In the genomic region with DNA sequence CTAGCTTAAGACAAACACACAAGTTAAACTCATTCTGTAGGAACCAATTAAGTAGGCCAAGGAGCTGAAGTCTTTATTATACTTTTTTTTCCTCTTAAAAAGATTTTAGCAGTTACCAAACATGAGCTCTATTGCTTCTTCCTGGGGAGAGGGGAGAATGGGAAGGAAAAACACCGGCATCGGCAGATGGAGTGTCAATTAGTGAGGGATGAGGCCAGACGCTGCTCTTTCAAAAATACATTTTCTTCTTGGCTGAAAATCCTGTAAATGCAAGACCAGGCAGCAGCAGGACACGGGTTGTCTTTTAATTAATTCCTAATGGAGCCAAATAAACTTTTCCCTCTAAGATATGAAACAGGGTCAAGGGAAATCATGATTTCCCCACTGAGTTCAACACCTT, we compare ENCODE assay signal across 19 mouse cellular contexts. TPM values are rescaled to one million over a fixed set of nuclear protein-coding genes. Genes with fewer than 3 reads are reported as not detected.
"Had no signal": no experiment of that assay in that cellular context is flagged by ENCODE, and none has a peak within 500 bp of the region (broad histone marks: within the 10 kb centered on the region; RNA-seq: fewer than 3 reads in every experiment).

No protein-coding gene starts in this region.

- H3K27ac ChIP-seq: lung, embryonic 15.5 days; macrophage; midbrain, embryonic 13.5 days; midbrain, embryonic 15.5 days; neural tube, embryonic 12.5 days; stomach, embryonic 15.5 days; stomach, postnatal 0 days had no signal

- DNase-seq: liver, postnatal 0 days; lung, adult 2 months; lung, postnatal 14 days; lung, postnatal 36 days; right cerebral cortex, postnatal 14 days; thymus, adult 2 months; thymus, postnatal 25 days; thymus, postnatal 4 days had no signal

- H3K4me3 ChIP-seq: lung, embryonic 15.5 days; megakaryocyte, embryonic 14.5 days; midbrain, embryonic 13.5 days; midbrain, embryonic 15.5 days; neural tube, embryonic 12.5 days; stomach, embryonic 15.5 days had no signal

RNA-seq across cellular contexts. Expression of gene Sox30, which starts 33.3 kb away (rescaled TPM):
- total RNA-seq: megakaryocyte progenitor cell, adult 5-6 weeks; monocyte, adult 5-6 weeks; neutrophil, adult 5-6 weeks had no signal
- polyA plus RNA-seq: macrophage had no signal
